Comparison of ENCODE assay signal across 30 mouse cellular contexts in genomic region chr12:10135915-10136314, GRCm38 (mm10).
DNase-seq lines count a peak whose midpoint lies in the region; ATAC-seq lines count a peak whose summit lies in the region.
"Had no signal": no experiment of that assay in that cellular context is flagged by ENCODE, and none has a peak within 500 bp of the region (broad histone marks: within the 10 kb centered on the region; RNA-seq: fewer than 3 reads in every experiment).

No protein-coding gene starts in this region.

- H3K4me2 ChIP-seq in kidney, embryonic 16.5 days (replicated peaks; ENCODE audit: low read depth, low read length), result no peak overlapping the region
- H3K4me2 ChIP-seq: embryonic facial prominence, embryonic 13.5 days; heart, embryonic 12.5 days; hindbrain, embryonic 12.5 days; liver, embryonic 15.5 days; lung, embryonic 15.5 days; midbrain, embryonic 15.5 days; neural tube, embryonic 12.5 days had no signal

- H3K27me3 ChIP-seq in kidney, embryonic 16.5 days (ENCODE audit: insufficient read depth, low read length), result no peaks in the 10 kb centered on the region
- H3K27me3 ChIP-seq: embryonic facial prominence, embryonic 13.5 days; heart, embryonic 12.5 days; hindbrain, embryonic 12.5 days; liver, embryonic 15.5 days; lung, embryonic 15.5 days; megakaryocyte, embryonic 14.5 days; midbrain, embryonic 15.5 days; neural tube, embryonic 12.5 days had no signal

- H3K36me3 ChIP-seq in kidney, embryonic 16.5 days (ENCODE audit: insufficient read depth, low read length), result no peaks in the 10 kb centered on the region
- H3K36me3 ChIP-seq: embryonic facial prominence, embryonic 13.5 days; heart, embryonic 12.5 days; hindbrain, embryonic 12.5 days; limb, embryonic 10.5 days; liver, embryonic 15.5 days; lung, embryonic 15.5 days; midbrain, embryonic 15.5 days; neural tube, embryonic 12.5 days had no signal

- H3K4me1 ChIP-seq in kidney, embryonic 16.5 days (ENCODE audit: insufficient read depth, low read length), result 0 out of 2 replicates have a peak, but pooled peaks cover 5% of the 10 kb centered on the region
- H3K4me1 ChIP-seq: embryonic facial prominence, embryonic 13.5 days; hindbrain, embryonic 12.5 days; liver, embryonic 15.5 days; lung, embryonic 15.5 days; megakaryocyte, embryonic 14.5 days; midbrain, embryonic 15.5 days; neural tube, embryonic 12.5 days had no signal

- H3K4me3 ChIP-seq in kidney, embryonic 16.5 days (ENCODE audit: low read length), result no peak overlapping the region
- H3K4me3 ChIP-seq: embryonic facial prominence, embryonic 13.5 days; heart, embryonic 12.5 days; hindbrain, embryonic 12.5 days; limb, embryonic 10.5 days; liver, embryonic 15.5 days; lung, embryonic 15.5 days; megakaryocyte, embryonic 14.5 days; midbrain, embryonic 15.5 days; neural tube, embryonic 12.5 days had no signal

- ATAC-seq in kidney, embryonic 16.5 days (ENCODE audit: low FRiP score, low TSS enrichment), result peak; percentile 57; the same call in 1 of the 2 replicates
- ATAC-seq in erythroblast, adult 5-6 weeks (replicated peaks; ENCODE audit: low FRiP score, poor library complexity, severe bottlenecking), result no peak
- ATAC-seq: forebrain, postnatal 0 days; midbrain, embryonic 15.5 days had no signal

- intact Hi-C loops in left cerebral cortex, postnatal 25 days (cut with DNase I), result no loop called here

- no peaks in the 10 kb centered on the region for H3K9me3 ChIP-seq in kidney, embryonic 16.5 days (ENCODE audit: low read length)
- H3K9me3 ChIP-seq: embryonic facial prominence, embryonic 13.5 days; heart, embryonic 12.5 days; hindbrain, embryonic 12.5 days; limb, embryonic 10.5 days; liver, embryonic 15.5 days; lung, embryonic 15.5 days; megakaryocyte, embryonic 14.5 days; midbrain, embryonic 15.5 days; neural tube, embryonic 12.5 days had no signal

- no peak overlapping the region for H3K9ac ChIP-seq in kidney, embryonic 16.5 days (replicated peaks; ENCODE audit: low read length)
- H3K9ac ChIP-seq: embryonic facial prominence, embryonic 13.5 days; forebrain, postnatal 0 days; heart, embryonic 12.5 days; hindbrain, embryonic 12.5 days; liver, embryonic 15.5 days; lung, embryonic 15.5 days; midbrain, embryonic 15.5 days; neural tube, embryonic 12.5 days had no signal

- DNase-seq in kidney, postnatal 36 days, result no peak
- DNase-seq in MN1 (ENCODE audit: low spot score), result peak; percentile 2
- DNase-seq in embryo, embryonic 11 days, result peak; percentile 17
- DNase-seq in mesoderm, embryonic 11.5 days (ENCODE audit: low read depth, low spot score), result peak; percentile 37
- no peak for DNase-seq in left cerebral cortex, postnatal 25 days (ENCODE audit: low spot score in 2 of 2)
- no peak for DNase-seq in right cerebral cortex, adult 18-20 months
- DNase-seq: adrenal gland, postnatal 10 days; cerebellum, adult 8-10 months; forebrain, postnatal 0 days; gastrocnemius, postnatal 14 days; heart, adult 18-20 months; heart, postnatal 10 days; kidney, adult 18-20 months; liver; lung, postnatal 36 days; retina, postnatal 1 day; right cerebral cortex, postnatal 4 days; thymus, adult 2 months; thymus, postnatal 4 days had no signal

- no peak overlapping the region for H3K27ac ChIP-seq in kidney, embryonic 16.5 days (ENCODE audit: low read length)
- H3K27ac ChIP-seq: embryonic facial prominence, embryonic 13.5 days; hindbrain, embryonic 12.5 days; limb, embryonic 10.5 days; liver, embryonic 15.5 days; lung, embryonic 15.5 days; midbrain, embryonic 15.5 days; neural tube, embryonic 12.5 days had no signal

- 8% methylated on average over 2 of the region's 2 CpGs for WGBS in kidney, embryonic 16.5 days

Comparison
In these comparisons a context has a peak if more than half of its experiments do, and no peak if none do; other contexts are left out.
1. DNase-seq: peak in MN1 (single experiment), embryo, embryonic 11 days (single experiment) and mesoderm, embryonic 11.5 days (single experiment); none in kidney, postnatal 36 days (0 of 2), left cerebral cortex, postnatal 25 days (0 of 2) and right cerebral cortex, adult 18-20 months (single experiment).